Mouse (Mus musculus) thymus, adult 2 months (tissue): ENCODE measurements around the gene Gm28374. TPM values are rescaled to one million over a fixed set of nuclear protein-coding genes. Genes with fewer than 3 reads are reported as not detected.

ENCODE experiments used
- DNase-seq: peaks from one replicate; pipeline ENCODE4 v3.0.0; 2021
- H3K27ac ChIP-seq: fragments of 200-500 bp; 2 replicates; pipeline ENCODE4 v1.5.1; 2012; ENCODE audit warnings: low read length, control low read depth; ENCODE audit not compliant: control insufficient read depth, insufficient read depth
- H3K27me3 ChIP-seq: fragments of 200-500 bp; 2 replicates; pipeline ENCODE4 v1.6.1; 2012; ENCODE audit warnings: mild to moderate bottlenecking, low read length, moderate library complexity, mixed read lengths; ENCODE audit not compliant: control insufficient read depth, insufficient read depth
- H3K36me3 ChIP-seq: fragments of 200-500 bp; 2 replicates; pipeline ENCODE4 v1.6.1; 2012; ENCODE audit warnings: mild to moderate bottlenecking, low read length, moderate library complexity; ENCODE audit not compliant: control insufficient read depth, insufficient read depth
- H3K4me1 ChIP-seq: fragments of 200-500 bp; replicated peaks from 2 replicates; pipeline ENCODE4 v1.6.1; 2012; ENCODE audit warnings: low read length; ENCODE audit not compliant: control insufficient read depth, insufficient read depth
- H3K4me3 ChIP-seq: fragments of 200-500 bp; 2 replicates; pipeline ENCODE4 v1.5.1; 2012; ENCODE audit warnings: mild to moderate bottlenecking, low read length, control low read depth, moderate library complexity; ENCODE audit not compliant: control insufficient read depth, insufficient read depth
- CTCF ChIP-seq: fragments of 200-500 bp; IDR thresholded peaks from 2 replicates; pipeline ENCODE4 v1.5.1; 2012; ENCODE audit warnings: mild to moderate bottlenecking, control low read depth, low read length, moderate library complexity, borderline replicate concordance; ENCODE audit not compliant: control insufficient read depth, poor library complexity, insufficient read depth; ENCODE audit errors: extremely low read depth
- POLR2A ChIP-seq: fragments of 200-500 bp; IDR thresholded peaks from 2 replicates; pipeline ENCODE4 v1.6.1; 2012; ENCODE audit warnings: mild to moderate bottlenecking, low read length, control low read depth, moderate library complexity; ENCODE audit not compliant: control insufficient read depth, poor library complexity, insufficient read depth; ENCODE audit errors: extremely low read depth
- WGBS: fragments of 180-500 bp; shearing (Covaris S2); methylation state at CpG from one replicate; pipeline ENCODE4 v1.1.7; 2018; 5-methylcytosine and 5-hydroxymethylcytosine counted together
- polyA plus RNA-seq: library from polyadenylated mRNA; depleted of rRNA; stranded (reverse); fragments of >200 nt; gene quantifications from 2 replicates; pipeline ENCODE4 v1.2.3, GENCODE M21; 2012

Gene Gm28374
- polyA plus RNA-seq, 1 experiment, result 0.65 TPM

DNA sequence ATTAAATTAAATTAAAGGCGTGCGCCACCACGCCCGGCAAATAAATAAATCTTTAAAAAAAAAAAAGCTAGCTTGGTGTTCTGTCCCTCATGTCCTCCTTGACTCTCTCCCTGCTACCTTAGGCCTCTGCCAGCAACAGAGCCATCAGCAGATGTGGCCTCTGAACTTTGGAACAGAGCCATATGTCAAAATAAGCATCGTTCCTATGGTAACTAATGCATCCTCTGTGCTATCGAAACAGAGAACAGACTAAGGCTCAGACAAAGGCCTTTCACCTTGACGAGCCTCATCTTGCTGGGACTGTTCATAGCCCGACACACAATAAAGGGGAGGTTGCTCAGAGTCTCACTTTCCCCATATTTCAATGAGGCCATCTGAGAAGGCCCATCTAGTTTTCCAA, 41.3 kb upstream of the Gm28374 start:
- no peak for DNase-seq
- no peaks in the 10 kb centered on the region for H3K27me3 ChIP-seq
- 93% methylated on average over 8 of the region's 8 CpGs for WGBS
- H3K4me3 ChIP-seq, result no peak overlapping the region
- no peaks in the 10 kb centered on the region; the same call in 1 of the 2 replicates for H3K4me1 ChIP-seq
- H3K27ac ChIP-seq, result no peak overlapping the region
- H3K36me3 ChIP-seq, result no peaks in the 10 kb centered on the region
- TF ChIP-seq CTCF (no peak), POLR2A (no peak)

DNA sequence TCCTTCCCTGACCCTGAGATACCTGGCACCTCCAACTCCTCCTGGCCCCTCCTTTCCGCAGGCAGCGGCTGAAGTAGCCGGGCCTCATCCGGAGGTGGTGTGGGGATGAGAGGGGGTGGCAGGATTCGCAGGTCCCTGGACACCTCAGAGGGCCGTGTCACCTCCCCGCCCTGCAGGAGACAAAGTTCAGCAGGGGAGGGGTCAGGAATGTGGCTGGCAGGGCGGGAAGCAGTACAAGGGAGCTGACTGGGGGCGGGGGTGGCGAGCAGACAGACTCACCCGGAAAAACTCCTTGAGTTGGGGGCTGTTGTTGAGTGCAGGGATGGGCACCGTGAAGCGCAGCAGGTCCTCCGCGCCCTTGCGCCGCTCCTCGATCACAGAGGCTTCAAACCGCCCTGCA, 39.7 kb upstream of the Gm28374 start:
- TF ChIP-seq CTCF (no peak), POLR2A (no peak)
- H3K27me3 ChIP-seq, result no peaks in the 10 kb centered on the region
- no peak for DNase-seq
- no peaks in the 10 kb centered on the region for H3K36me3 ChIP-seq
- H3K4me3 ChIP-seq, result no peak overlapping the region
- WGBS, result 95% methylated on average over 19 of the region's 19 CpGs
- H3K27ac ChIP-seq, result no peak overlapping the region
- peaks cover 7% of the 10 kb centered on the region; the same call in 1 of the 2 replicates for H3K4me1 ChIP-seq

DNA sequence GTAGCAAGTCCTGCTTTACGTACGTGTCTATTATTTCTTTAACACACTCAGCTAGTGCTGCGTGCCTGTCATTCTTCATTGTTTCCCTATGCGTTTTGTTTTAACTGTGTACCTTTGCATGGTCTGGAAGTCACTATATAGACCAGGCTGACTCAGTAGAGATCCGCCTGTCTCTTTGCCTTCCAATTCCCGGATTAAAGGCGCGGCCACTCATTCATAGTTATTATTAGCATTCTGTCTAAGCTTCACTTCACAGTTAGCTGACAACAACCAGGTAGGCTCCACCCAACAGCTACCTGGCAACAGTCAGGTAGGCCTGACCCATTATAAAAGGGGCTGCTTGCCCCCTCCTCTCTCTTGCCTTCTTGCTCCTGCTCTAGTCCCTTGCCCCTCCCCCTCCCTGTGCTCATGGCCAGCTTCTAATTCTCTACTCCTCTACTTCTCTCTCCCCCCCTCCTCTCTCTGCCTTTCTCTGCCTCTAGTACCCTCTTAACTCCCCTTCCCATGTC, 36.7 kb upstream of the Gm28374 start:
- Histone ChIP-seq H3K4me1 (peaks cover 8% of the 10 kb centered on the region; the same call in 1 of the 2 replicates), H3K27me3 (no peaks in the 10 kb centered on the region), H3K36me3 (no peaks in the 10 kb centered on the region; the same call in 1 of the 2 replicates), H3K4me3 (no peak overlapping the region), H3K27ac (no peak overlapping the region)
- TF ChIP-seq POLR2A (no peak), CTCF (no peak)
- no peak for DNase-seq
- 5% methylated on average over 8 of the region's 8 CpGs for WGBS

- Histone ChIP-seq H3K4me3 (peak within 1 kb of the TSS; percentile 66), H3K27me3 (no peaks in the 10 kb centered on the region), H3K36me3 (no peaks in the 10 kb centered on the region; the same call in 1 of the 2 replicates), H3K27ac (no peak within 1 kb of the TSS), H3K4me1 (peaks cover 8% of the 10 kb centered on the region; the same call in 1 of the 2 replicates)
- DNase-seq, result peak; percentile 91
- under 1% methylated on average over 77 of the region's 77 CpGs for WGBS
- TF ChIP-seq CTCF (peak; percentile 62; the same call in 1 of the 2 replicates), POLR2A (peak; percentile 39; the same call in 1 of the 2 replicates)
Measured at GRCm38 (mm10) chr19:6117986-6118676, 36.1 kb upstream of the Gm28374 start, which contains the start of gene Sac3d1. Sac3d1 (minus strand) TSS chr19:6118650.

DNA sequence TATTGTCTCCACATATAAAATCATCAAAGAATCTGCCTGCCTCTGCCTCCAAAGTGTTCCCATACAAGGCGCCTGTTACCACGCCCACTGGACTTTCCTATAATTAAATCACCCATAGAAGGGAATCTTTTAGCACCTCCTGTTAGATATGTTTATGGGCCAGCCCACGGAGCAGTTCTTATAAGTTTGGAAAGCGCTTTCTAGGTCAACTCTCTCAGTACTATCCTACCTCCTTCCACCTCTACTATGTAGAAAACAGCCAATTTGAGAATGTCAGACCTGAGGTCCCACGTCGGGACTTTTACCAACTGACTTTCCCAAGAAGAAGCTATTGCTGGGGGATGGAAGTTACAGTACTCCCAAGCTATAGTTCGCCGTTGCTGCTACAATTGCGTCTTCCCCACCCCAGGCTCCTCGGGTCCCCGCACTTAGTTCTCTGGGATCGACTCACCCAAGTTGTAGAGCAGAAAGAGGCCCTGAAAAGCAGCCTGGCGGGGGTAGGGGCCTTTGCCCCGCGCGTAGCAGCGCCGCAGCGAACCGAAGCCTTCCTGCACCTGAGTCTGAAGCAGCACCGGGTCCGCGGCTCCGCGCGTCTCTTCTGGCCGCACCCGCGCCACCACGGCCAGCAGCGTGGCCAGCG, 35.4 kb upstream of the Gm28374 start:
- Histone ChIP-seq H3K36me3 (no peaks in the 10 kb centered on the region; the same call in 1 of the 2 replicates), H3K27me3 (no peaks in the 10 kb centered on the region), H3K4me1 (peaks cover 8% of the 10 kb centered on the region; the same call in 1 of the 2 replicates), H3K4me3 (peak overlapping the region; percentile 66), H3K27ac (no peak overlapping the region)
- no peak for DNase-seq
- WGBS, result 4% methylated on average over 32 of the region's 32 CpGs
- no peak; the same call in 1 of the 2 replicates for TF ChIP-seq POLR2A
- no peak for TF ChIP-seq CTCF

DNA sequence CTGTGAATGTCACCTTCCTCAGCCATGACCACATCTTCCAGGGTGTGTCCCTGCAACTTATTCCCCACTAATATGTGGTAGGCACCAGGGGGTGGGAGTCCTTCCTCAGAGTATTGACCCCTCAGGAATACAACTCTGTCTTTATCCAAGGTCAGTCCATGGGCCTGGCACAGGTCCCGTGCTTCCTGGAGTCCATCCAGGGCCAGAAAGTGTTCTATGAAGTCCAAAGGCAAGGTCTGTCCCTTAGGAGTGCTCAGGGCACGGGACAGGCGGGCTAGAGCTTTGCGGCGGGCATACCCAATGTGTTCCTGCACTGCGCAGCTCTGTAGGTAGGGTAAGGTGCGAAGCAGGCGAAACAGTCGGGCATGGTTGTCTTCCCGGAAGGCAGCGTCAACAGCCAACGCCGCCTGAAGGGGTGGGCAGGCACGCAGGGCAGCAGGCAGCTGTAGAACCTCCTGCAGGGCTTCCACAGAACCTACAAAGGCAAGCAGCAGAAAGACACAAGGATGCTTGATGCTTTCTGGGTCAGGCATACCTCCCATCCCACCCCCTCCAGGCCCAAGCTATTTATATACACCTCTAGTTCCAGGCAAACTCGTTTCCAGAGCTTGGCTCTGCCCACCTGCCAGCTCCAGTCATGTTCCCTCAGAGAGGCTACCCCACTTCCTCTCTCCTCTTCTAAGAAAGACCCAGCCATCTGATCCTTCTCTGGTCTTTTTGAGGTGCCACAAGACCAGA, 34.2 kb upstream of the Gm28374 start:
- no peak overlapping the region for H3K4me3 ChIP-seq
- 87% methylated on average over 15 of the region's 15 CpGs for WGBS
- H3K27ac ChIP-seq, result no peak overlapping the region
- TF ChIP-seq CTCF, result no peak
- no peak for TF ChIP-seq POLR2A
- no peak for DNase-seq
- H3K27me3 ChIP-seq, result no peaks in the 10 kb centered on the region
- H3K4me1 ChIP-seq, result peaks cover 8% of the 10 kb centered on the region; the same call in 1 of the 2 replicates
- H3K36me3 ChIP-seq, result no peaks in the 10 kb centered on the region; the same call in 1 of the 2 replicates
